Mouse (Mus musculus): ENCODE measurements around the gene Rab3a.

GRCm38 (mm10) chr8:70764676-70765075 is 10.2 kb downstream of the Rab3a start:
- TF ChIP-seq CTCF (IDR thresholded peaks at IDR 0.05; ENCODE audit: borderline replicate concordance, extremely low read depth, insufficient read depth, insufficient read length): no peak
- TF ChIP-seq POLR2A (IDR thresholded peaks at IDR 0.05; ENCODE audit: borderline replicate concordance, extremely low read depth, insufficient read depth, insufficient read length, poor library complexity, severe bottlenecking): no peak
